Mouse (Mus musculus): ENCODE measurements around the gene Errfi1. TPM values are rescaled to one million over a fixed set of nuclear protein-coding genes. Genes with fewer than 3 reads are reported as not detected.
"Not testable (repeated sequence)": the region's sequence is repeated elsewhere in the genome, so short reads cannot be mapped to it uniquely, and the experiment has no call there.

The Errfi1 gene
- polyA plus RNA-seq, 2 experiments from 2014 or later, result 2.0 to 2.4 TPM

GRCm38 (mm10) chr4:150882632-150883031 lies 28.9 kb downstream of the Errfi1 start:
- ATAC-seq, result no peak

DNA sequence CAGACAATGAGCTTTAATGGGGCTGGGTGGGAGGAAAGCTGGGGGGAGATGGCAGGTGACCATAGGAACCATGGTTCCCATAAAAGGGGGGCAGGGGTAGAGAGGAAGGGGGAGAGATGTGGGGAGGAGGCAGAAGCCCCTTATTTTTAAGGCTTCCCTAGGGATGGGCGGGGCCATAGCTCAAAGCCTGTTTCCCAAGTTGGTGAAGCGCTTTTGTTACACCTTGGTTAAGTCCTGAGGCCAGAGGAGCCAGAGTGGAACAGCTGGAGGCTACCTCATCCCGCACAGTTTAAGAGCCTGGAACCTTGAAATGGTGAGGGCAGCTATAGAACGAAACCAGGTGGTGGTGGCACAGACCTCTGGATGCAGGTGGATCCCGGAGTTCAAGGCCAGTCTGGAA lies 34.2 kb downstream of the Errfi1 start:
- no peak for ATAC-seq

DNA sequence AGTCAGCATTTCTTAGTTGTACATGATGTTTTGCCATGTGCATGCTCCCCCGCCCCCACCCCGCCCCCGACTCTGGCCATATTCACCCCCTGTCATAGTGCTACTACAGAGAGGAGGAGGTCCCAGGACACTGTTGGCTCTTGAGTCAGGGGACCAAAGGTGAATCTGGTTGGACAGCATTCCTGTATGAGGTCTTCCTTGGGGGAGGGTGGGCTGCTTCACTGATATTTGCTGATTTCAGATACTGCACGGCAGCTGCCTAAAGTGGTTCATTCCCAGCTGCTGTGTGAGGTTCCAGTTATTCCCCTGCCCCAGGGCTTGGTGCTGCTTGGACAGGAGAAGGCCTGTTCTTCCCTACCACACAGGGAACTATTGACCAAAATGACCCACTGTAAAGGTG lies 34.8 kb downstream of the Errfi1 start:
- ATAC-seq, result no peak

GRCm38 (mm10) chr4:150889273-150889954 lies 35.7 kb downstream of the Errfi1 start:
- ATAC-seq, result no peak

- no peak for ATAC-seq
Measured at GRCm38 (mm10) chr4:150889955-150890315, 36.2 kb downstream of the Errfi1 start.

- no peak for ATAC-seq
Measured at GRCm38 (mm10) chr4:150891308-150891707, 37.6 kb downstream of the Errfi1 start.

DNA sequence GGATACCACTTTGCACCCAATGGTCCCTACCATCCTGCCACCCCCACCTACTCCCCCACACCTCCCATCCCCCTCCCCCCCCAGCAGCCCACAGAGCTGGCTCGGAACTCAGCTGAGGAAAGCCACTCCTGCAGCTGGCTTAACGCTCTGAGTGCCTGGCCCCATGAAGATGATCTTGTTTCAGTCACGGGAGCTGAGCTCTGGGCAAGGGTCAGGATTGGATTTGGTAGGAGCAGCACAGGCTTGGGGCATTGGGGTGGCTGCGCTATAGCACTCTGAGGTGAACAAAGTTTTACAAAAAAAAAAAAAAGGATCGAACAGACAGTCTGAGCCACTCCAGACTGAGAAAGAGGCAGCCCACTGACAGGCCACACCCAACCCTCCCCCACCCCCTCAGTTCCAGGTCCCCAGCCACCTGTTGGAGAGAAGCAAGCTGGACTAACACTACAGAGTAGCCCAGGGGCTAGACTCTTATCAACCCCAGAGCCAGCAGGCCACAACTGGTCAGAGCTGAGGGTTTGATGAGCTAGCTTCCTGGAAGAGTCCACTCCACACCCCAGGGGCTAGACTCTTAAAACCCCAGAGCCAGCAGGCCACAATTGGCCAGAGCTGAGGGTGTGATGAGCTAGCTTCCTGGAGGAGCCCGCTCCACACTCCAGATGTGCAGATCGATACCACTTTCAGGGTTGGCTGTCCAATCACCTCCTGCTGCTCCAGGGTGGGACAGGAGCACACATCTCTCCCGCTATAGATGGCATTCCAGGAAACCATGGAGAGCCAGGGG lies 41.2 kb downstream of the Errfi1 start:
- ATAC-seq, result no peak

- no peak for ATAC-seq
Measured at GRCm38 (mm10) chr4:150896896-150897624, 43.3 kb downstream of the Errfi1 start.

DNA sequence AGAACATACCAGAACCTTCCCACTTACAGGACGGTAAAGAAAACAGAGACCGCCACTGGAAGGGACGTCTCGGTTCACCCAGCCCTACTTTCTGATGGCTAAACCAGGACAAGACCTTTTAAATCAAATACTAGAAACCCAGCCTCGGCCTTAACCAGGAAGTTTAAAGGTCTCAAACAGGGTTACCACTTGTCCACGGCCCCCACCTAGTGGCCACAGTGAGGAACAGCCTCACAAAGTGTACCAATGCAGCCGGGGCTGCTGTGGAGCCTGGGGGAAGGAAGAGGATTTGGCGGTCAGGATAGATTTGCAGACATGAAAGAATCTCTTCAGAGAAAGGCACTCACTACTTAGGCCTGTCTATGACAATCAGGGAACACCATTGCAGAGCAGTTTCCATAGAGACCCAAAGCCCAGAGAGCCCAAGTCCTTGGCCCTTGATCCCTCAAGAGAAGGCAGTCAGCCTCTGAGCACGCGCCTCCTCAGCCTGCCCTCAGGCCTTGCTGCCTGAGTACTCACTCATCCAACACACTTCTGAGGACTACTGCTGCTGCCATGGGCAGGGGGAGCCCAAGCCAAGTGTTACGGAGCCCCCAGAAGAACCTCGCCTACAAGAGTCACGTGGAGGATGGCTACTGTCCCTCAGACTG lies 45.1 kb downstream of the Errfi1 start:
- peak; percentile 85 for ATAC-seq

DNA sequence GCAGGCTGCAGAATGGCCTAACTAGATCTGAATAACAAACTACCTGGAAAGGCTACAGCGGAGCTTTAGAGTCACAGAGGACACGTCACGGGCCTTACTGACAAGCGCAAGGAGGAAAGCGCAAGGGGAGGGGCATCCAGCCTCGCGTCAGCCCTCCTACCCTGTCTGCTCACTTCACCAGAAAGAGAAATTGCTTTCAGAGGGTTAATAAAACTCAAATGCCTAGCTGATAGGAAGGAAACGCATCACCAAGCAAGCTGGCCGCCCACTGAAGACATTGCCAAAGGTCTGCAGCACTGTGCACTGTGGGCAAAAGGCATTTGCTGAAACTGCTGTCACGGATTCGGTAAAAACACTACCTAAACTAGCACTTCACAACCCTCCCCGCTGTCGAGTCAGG lies 46.8 kb downstream of the Errfi1 start:
- ATAC-seq, result no peak

- peak; percentile 54 for ATAC-seq
Measured at GRCm38 (mm10) chr4:150901651-150902050, 47.9 kb downstream of the Errfi1 start.

GRCm38 (mm10) chr4:150902062-150902461 lies 48.3 kb downstream of the Errfi1 start:
- ATAC-seq, result no peak

DNA sequence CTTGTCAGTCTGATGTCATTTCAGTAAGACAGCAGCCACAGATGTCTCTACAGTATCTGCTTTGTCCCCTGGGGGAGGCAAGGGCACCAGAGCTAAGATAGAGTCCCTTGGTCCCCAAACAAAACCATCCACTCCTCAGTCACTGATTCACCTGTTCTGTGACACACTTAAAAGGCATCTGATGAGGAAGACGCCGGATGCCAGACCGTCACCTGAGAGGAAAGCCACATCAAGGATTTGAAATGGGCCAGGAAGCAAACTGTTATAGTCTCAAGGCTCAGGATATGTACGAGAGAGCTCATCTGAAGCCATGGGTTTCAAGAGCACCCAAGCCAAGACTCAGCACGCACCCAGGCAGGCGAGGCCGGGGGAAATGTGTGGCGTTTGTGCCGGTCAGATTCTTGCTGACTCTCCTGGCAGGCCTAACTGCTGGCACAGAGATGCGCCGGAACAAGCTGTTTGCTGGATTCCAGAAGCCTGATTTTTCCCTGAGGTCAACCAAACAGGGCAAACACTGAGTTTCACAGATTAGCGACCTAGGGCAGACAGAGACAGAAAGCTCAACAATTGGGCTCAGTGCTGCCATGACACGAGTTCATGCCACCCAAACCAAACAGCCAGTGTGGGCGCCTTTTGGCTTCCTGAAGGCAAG lies 49.5 kb downstream of the Errfi1 start:
- no peak for ATAC-seq

- ATAC-seq, result no peak
Measured at GRCm38 (mm10) chr4:150907099-150907498, 53.4 kb downstream of the Errfi1 start.

GRCm38 (mm10) chr4:150908512-150908911 lies 54.8 kb downstream of the Errfi1 start:
- ATAC-seq, result not testable (repeated sequence)

DNA sequence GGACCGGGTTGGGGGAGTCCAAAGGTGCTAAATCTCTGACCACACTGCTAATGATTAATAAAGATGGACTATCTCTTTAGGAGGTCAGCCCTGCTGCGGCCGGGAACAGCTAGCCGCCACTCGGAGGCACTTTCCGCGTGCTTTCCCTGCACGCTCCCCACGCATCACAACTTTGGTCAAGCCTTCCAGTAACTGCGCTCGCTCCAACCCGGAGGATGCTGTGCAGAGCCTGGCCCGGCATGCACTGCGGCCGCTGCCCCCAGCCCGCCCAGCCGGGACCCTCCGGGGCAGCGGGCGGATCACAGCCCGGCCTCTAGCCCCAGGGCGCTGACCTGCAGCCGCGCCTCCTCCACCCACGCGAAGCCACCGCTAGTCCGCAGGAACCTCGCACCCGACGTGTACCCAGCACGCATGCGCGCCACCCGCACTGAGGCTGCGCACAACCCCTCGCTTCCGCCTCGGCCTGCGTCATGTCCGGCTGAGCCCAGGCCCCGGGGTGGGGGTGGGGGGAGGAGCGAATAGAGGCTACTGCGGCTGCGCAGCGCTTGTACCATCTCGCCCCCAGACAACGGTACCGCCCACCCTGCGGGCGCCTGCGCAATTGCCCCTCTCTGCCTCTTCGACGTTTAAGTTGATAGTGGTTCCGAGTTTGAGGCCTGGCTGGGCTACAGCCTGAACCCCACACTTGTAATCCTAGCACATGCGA lies 55.9 kb downstream of the Errfi1 start:
- ATAC-seq, result peak; percentile 67

DNA sequence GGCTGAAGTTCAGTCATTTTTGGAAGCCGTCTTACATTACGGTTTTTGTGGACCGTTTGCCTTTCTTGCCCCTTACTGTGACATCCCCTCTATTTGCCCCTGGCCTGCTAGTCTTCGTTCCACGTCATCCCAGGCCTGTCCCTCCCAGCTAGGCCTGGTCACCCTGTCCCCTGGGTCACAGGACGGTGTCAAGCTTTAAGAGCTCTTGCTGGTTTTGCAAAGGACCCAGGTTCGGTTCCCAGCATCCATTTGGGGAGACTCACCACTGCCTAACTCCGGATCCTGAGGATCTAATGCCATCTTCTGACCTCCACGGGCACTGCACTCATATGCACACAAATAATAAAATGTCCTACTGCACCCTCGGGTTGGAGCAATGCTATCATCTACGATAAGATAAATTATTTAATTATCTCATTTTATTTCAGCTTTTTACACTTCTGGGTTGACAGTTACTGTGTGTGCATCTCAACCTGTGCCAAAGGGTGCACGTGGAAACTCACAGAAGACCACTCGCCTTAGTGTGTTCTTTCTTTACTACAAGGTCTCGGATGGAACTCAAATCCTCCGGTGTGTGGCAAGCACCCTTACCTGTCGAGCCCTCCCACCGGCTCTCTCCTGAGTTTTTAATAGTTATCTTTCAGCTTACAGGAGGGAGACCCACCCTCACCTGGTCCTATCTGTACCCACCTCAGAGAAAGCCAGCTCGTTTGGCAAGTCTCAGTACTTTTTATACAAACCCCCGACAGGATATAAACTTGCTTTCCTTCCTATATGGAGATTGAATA lies 56.6 kb downstream of the Errfi1 start:
- no peak for ATAC-seq

GRCm38 (mm10) chr4:150913743-150914142 lies 60.0 kb downstream of the Errfi1 start:
- ATAC-seq, result no peak

- peak; percentile 63 for ATAC-seq
Measured at GRCm38 (mm10) chr4:150914290-150914733, 60.6 kb downstream of the Errfi1 start, which contains the start of the genes Park7 and Tnfrsf9. Gene Park7 (minus strand): TSS chr4:150914437. Gene Tnfrsf9 (plus strand): TSS chr4:150914562.

DNA sequence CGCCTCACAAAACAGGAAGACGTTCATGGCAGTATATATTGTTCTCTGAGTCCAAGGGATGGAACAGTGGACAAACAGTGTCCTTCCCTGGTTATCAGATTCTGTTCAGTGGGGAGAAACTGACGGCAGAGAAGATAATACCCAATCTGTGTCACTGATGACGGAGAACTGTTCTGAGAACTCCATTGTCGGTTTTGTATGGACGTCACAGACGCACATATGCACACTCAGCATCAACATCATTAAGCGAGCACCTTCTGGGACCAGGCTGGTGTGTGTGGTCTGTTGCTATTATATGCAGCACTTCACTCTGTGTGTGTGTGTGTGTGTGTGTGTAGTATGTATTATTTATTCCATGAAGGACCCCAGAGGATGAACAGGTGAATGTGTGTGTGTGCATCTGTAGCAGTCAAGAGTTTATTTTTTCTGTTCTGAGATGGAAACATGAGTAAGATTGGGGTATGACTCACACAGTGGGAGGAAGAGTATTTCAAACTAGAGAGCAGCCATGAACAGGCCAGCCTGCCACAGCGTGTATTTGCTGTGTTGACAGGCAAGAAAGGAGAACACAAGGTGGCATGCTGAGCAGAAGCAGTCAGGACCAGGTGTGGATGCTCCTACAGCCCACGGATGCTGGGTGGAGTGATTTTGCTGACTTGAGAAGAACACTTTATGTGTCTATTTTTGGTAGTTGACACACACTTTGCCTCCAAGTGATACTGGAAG lies 61.6 kb downstream of the Errfi1 start:
- peak; percentile 55 for ATAC-seq

Measured in activated CD4-positive, CD25-positive, alpha-beta regulatory T cell, adult 4 months (primary cell).